Mouse (Mus musculus): ENCODE data around the gene 3110082I17Rik.

GRCm38 (mm10) chr5:139387329-139388194 is 72.8 kb downstream of the 3110082I17Rik start:
- TF ChIP-seq CTCF (IDR thresholded peaks at IDR 0.05; ENCODE audit: low read depth, low read length), result no peak
- TF ChIP-seq POLR2A (IDR thresholded peaks at IDR 0.05; ENCODE audit: extremely low read depth, insufficient read depth, low read length), result no peak
